Mouse (Mus musculus) liver, embryonic 12.5 days (tissue): ENCODE measurements around the gene Cage1. TPM values are rescaled to one million over a fixed set of nuclear protein-coding genes. Genes with fewer than 3 reads are reported as not detected.

Experiments
- ATAC-seq: fragments of 200-750 bp; cut with Nextera tagmentation; 2 replicates; pipeline ENCODE4 v1.8.0; 2017; ENCODE audit warnings: moderate number of reproducible peaks, mild to moderate bottlenecking, moderate library complexity
- H3K27ac ChIP-seq: fragments of 300-500 bp; sonication (generic); 2 replicates; pipeline ENCODE4 v1.5.1; 2016; ENCODE audit warnings: mild to moderate bottlenecking
- H3K27me3 ChIP-seq: fragments of 300-500 bp; sonication (generic); replicated peaks from 2 replicates; pipeline ENCODE4 v1.6.1; 2016; ENCODE audit warnings: mild to moderate bottlenecking, moderate library complexity
- H3K36me3 ChIP-seq: fragments of 300-500 bp; sonication (generic); 2 replicates; pipeline ENCODE4 v1.6.1; 2016; ENCODE audit warnings: mild to moderate bottlenecking, moderate library complexity
- H3K4me1 ChIP-seq: fragments of 300-500 bp; sonication (generic); 2 replicates; pipeline ENCODE4 v1.6.1; 2016
- H3K4me2 ChIP-seq: fragments of 300-500 bp; sonication (generic); 2 replicates; pipeline ENCODE4 v1.6.1; 2016; ENCODE audit warnings: mild to moderate bottlenecking, moderate library complexity
- H3K4me3 ChIP-seq: fragments of 300-500 bp; sonication (generic); 2 replicates; pipeline ENCODE4 v1.5.1; 2016; ENCODE audit warnings: mild to moderate bottlenecking, moderate library complexity
- H3K9ac ChIP-seq: fragments of 300-500 bp; sonication (generic); 2 replicates; pipeline ENCODE4 v1.6.1; 2016; ENCODE audit warnings: mild to moderate bottlenecking, moderate library complexity
- H3K9me3 ChIP-seq: fragments of 300-500 bp; sonication (generic); replicated peaks from 2 replicates; pipeline ENCODE4 v1.6.1; 2016; ENCODE audit warnings: mild to moderate bottlenecking, moderate library complexity
- WGBS: fragments of 180-500 bp; shearing (Covaris S2); methylation state at CpG from one replicate; pipeline ENCODE4 v1.1.7; 2016; ENCODE audit not compliant: insufficient replicate concordance; 5-methylcytosine and 5-hydroxymethylcytosine counted together
- polyA plus RNA-seq: library from polyadenylated mRNA; unstranded; fragments of >200 nt; fragmentation: Nextera tagmentation; extraction: Ambion mirVana; gene quantifications from 2 replicates; pipeline ENCODE4 v1.2.1, GENCODE M21; 2016

The Cage1 gene
- polyA plus RNA-seq, 1 experiment from 2014 or later, result 0.88 TPM

- Histone ChIP-seq H3K27me3 (no peaks in the 10 kb centered on the region), H3K4me2 (no peak overlapping the region), H3K4me1 (peaks cover 6% of the 10 kb centered on the region; the same call in 1 of the 2 replicates), H3K36me3 (peaks cover 52% of the 10 kb centered on the region), H3K27ac (no peak overlapping the region), H3K9ac (no peak overlapping the region), H3K9me3 (no peaks in the 10 kb centered on the region), H3K4me3 (no peak overlapping the region)
- ATAC-seq, result no peak
- 78% methylated on average over 5 of the region's 5 CpGs for WGBS
Observed at GRCm38 (mm10) chr13:37974731-37975130, 62.1 kb downstream of the Cage1 start.

GRCm38 (mm10) chr13:37974036-37974435, 62.8 kb downstream of the Cage1 start:
- no peak overlapping the region for H3K4me2 ChIP-seq
- no peaks in the 10 kb centered on the region for H3K27me3 ChIP-seq
- WGBS, result 87% methylated on average over 6 of the region's 6 CpGs
- H3K36me3 ChIP-seq, result peaks cover 45% of the 10 kb centered on the region
- H3K9me3 ChIP-seq, result no peaks in the 10 kb centered on the region
- no peak for ATAC-seq
- H3K27ac ChIP-seq, result peak overlapping the region; percentile 37
- no peak overlapping the region for H3K4me3 ChIP-seq
- no peak overlapping the region for H3K9ac ChIP-seq
- H3K4me1 ChIP-seq, result peaks cover 6% of the 10 kb centered on the region; the same call in 1 of the 2 replicates

- no peak overlapping the region for H3K4me3 ChIP-seq
- peaks cover 15% of the 10 kb centered on the region for H3K36me3 ChIP-seq
- H3K9ac ChIP-seq, result no peak overlapping the region
- H3K9me3 ChIP-seq, result no peaks in the 10 kb centered on the region
- H3K27ac ChIP-seq, result no peak overlapping the region
- no peak overlapping the region for H3K4me2 ChIP-seq
- no peaks in the 10 kb centered on the region for H3K27me3 ChIP-seq
- WGBS, result 74% methylated on average over 11 of the region's 11 CpGs
- ATAC-seq, result no peak
- H3K4me1 ChIP-seq, result peaks cover 17% of the 10 kb centered on the region
Observed at GRCm38 (mm10) chr13:37970887-37971530, 65.9 kb downstream of the Cage1 start.

- H3K36me3 ChIP-seq, result peaks cover 6% of the 10 kb centered on the region; the same call in 1 of the 2 replicates
- H3K4me3 ChIP-seq, result no peak overlapping the region
- H3K9me3 ChIP-seq, result no peaks in the 10 kb centered on the region
- H3K9ac ChIP-seq, result no peak overlapping the region
- peaks cover 27% of the 10 kb centered on the region for H3K4me1 ChIP-seq
- no peaks in the 10 kb centered on the region for H3K27me3 ChIP-seq
- no peak overlapping the region for H3K27ac ChIP-seq
- no peak overlapping the region for H3K4me2 ChIP-seq
- WGBS, result 58% methylated on average over 8 of the region's 8 CpGs
- ATAC-seq, result no peak
Observed at GRCm38 (mm10) chr13:37969988-37970387, 66.9 kb downstream of the Cage1 start.

- Histone ChIP-seq H3K27me3 (no peaks in the 10 kb centered on the region), H3K27ac (no peak overlapping the region), H3K9ac (no peak overlapping the region), H3K4me2 (no peak overlapping the region), H3K36me3 (peaks cover 4% of the 10 kb centered on the region; the same call in 1 of the 2 replicates), H3K4me1 (peaks cover 34% of the 10 kb centered on the region), H3K9me3 (no peaks in the 10 kb centered on the region), H3K4me3 (no peak overlapping the region)
- 8% methylated on average over 14 of the region's 14 CpGs for WGBS
- no peak for ATAC-seq
Observed at GRCm38 (mm10) chr13:37969337-37969736, 67.5 kb downstream of the Cage1 start.

- H3K9ac ChIP-seq, result no peak overlapping the region
- H3K27me3 ChIP-seq, result no peaks in the 10 kb centered on the region
- WGBS, result 66% methylated on average over 10 of the region's 10 CpGs
- ATAC-seq, result no peak
- peaks cover 50% of the 10 kb centered on the region for H3K4me1 ChIP-seq
- no peak overlapping the region for H3K4me3 ChIP-seq
- H3K27ac ChIP-seq, result no peak overlapping the region
- peaks cover 4% of the 10 kb centered on the region; the same call in 1 of the 2 replicates for H3K36me3 ChIP-seq
- H3K9me3 ChIP-seq, result no peaks in the 10 kb centered on the region
- no peak overlapping the region for H3K4me2 ChIP-seq
Observed at GRCm38 (mm10) chr13:37967565-37967964, 69.3 kb downstream of the Cage1 start.

- Histone ChIP-seq H3K9me3 (no peaks in the 10 kb centered on the region), H3K4me3 (no peak overlapping the region), H3K4me2 (no peak overlapping the region), H3K27ac (no peak overlapping the region), H3K4me1 (peaks cover 54% of the 10 kb centered on the region), H3K36me3 (peaks cover 4% of the 10 kb centered on the region; the same call in 1 of the 2 replicates), H3K27me3 (no peaks in the 10 kb centered on the region), H3K9ac (no peak overlapping the region)
- 71% methylated on average over 12 of the region's 12 CpGs for WGBS
- no peak for ATAC-seq
Observed at GRCm38 (mm10) chr13:37967052-37967437, 69.8 kb downstream of the Cage1 start.

- ATAC-seq, result no peak
- Histone ChIP-seq H3K9me3 (no peaks in the 10 kb centered on the region), H3K4me3 (no peak overlapping the region), H3K9ac (no peak overlapping the region), H3K36me3 (no peaks in the 10 kb centered on the region), H3K27me3 (no peaks in the 10 kb centered on the region), H3K4me2 (peak overlapping the region; percentile 83; the same call in 1 of the 2 replicates), H3K27ac (peak overlapping the region; percentile 86; the same call in 1 of the 2 replicates), H3K4me1 (peaks cover 52% of the 10 kb centered on the region)
- WGBS, result 79% methylated on average over 15 of the region's 15 CpGs
Observed at GRCm38 (mm10) chr13:37966256-37967051, 70.4 kb downstream of the Cage1 start.

GRCm38 (mm10) chr13:37965126-37965914, 71.5 kb downstream of the Cage1 start:
- H3K4me2 ChIP-seq, result peak overlapping the region; percentile 83
- H3K36me3 ChIP-seq, result no peaks in the 10 kb centered on the region
- H3K9ac ChIP-seq, result peak overlapping the region; percentile 71
- peak; percentile 95 for ATAC-seq
- peaks cover 62% of the 10 kb centered on the region for H3K4me1 ChIP-seq
- no peaks in the 10 kb centered on the region for H3K27me3 ChIP-seq
- no peaks in the 10 kb centered on the region for H3K9me3 ChIP-seq
- 16% methylated on average over 17 of the region's 17 CpGs for WGBS
- H3K4me3 ChIP-seq, result peak overlapping the region; percentile 34
- peak overlapping the region; percentile 86 for H3K27ac ChIP-seq

- H3K9ac ChIP-seq, result peak overlapping the region; percentile 71
- H3K27me3 ChIP-seq, result no peaks in the 10 kb centered on the region
- H3K4me2 ChIP-seq, result peak overlapping the region; percentile 83
- H3K4me3 ChIP-seq, result peak overlapping the region; percentile 58
- H3K9me3 ChIP-seq, result no peaks in the 10 kb centered on the region
- 34% methylated on average over 20 of the region's 20 CpGs for WGBS
- H3K27ac ChIP-seq, result peak overlapping the region; percentile 86
- H3K4me1 ChIP-seq, result peaks cover 69% of the 10 kb centered on the region
- H3K36me3 ChIP-seq, result no peaks in the 10 kb centered on the region
- ATAC-seq, result peak; percentile 48
Observed at GRCm38 (mm10) chr13:37964128-37965087, 72.5 kb downstream of the Cage1 start.
